Mouse (Mus musculus): ENCODE measurements around the gene Hoxd13. TPM values are rescaled to one million over a fixed set of nuclear protein-coding genes. Genes with fewer than 3 reads are reported as not detected.

Gene Hoxd13
- polyA plus RNA-seq, 1 experiment from 2014 or later, result 0.06 TPM

GRCm38 (mm10) chr2:74710929-74711543 is 42.9 kb downstream of the Hoxd13 start:
- no peak overlapping the region for H3K4me3 ChIP-seq
- H3K36me3 ChIP-seq (replicated peaks), result no peaks in the 10 kb centered on the region
- no peak for ATAC-seq (replicated peaks)
- no peak overlapping the region for H3K27ac ChIP-seq
- no peaks in the 10 kb centered on the region for H3K9me3 ChIP-seq
- peaks cover 6% of the 10 kb centered on the region for H3K4me1 ChIP-seq
- WGBS, result under 1% methylated on average over 16 of the region's 16 CpGs
- H3K9ac ChIP-seq, result no peak overlapping the region
- no peak overlapping the region for H3K4me2 ChIP-seq
- peaks cover 95% of the 10 kb centered on the region for H3K27me3 ChIP-seq (replicated peaks)

- Histone ChIP-seq H3K9ac (no peak within 1 kb of the TSS), H3K4me1 (peaks cover 6% of the 10 kb centered on the region), H3K27ac (no peak within 1 kb of the TSS), H3K4me3 (peak within 1 kb of the TSS; percentile 19), H3K9me3 (no peaks in the 10 kb centered on the region), H3K36me3 (replicated peaks) (no peaks in the 10 kb centered on the region), H3K27me3 (replicated peaks) (peaks cover 95% of the 10 kb centered on the region), H3K4me2 (peak within 1 kb of the TSS; percentile 35)
- ATAC-seq (replicated peaks), result no peak
- WGBS, result under 1% methylated on average over 65 of the region's 65 CpGs
Observed at GRCm38 (mm10) chr2:74711721-74712621, 43.9 kb downstream of the Hoxd13 start, which contains the start of the genes Hoxd3 and Hoxd4. TSS of gene Hoxd3 (plus strand) at chr2:74711927. TSS of gene Hoxd4 (plus strand) at chr2:74711929.

GRCm38 (mm10) chr2:74713239-74714150 is 45.4 kb downstream of the Hoxd13 start:
- no peak overlapping the region for H3K9ac ChIP-seq
- no peak overlapping the region for H3K27ac ChIP-seq
- no peak overlapping the region for H3K4me2 ChIP-seq
- H3K27me3 ChIP-seq (replicated peaks), result peaks cover 96% of the 10 kb centered on the region
- no peaks in the 10 kb centered on the region for H3K9me3 ChIP-seq
- ATAC-seq (replicated peaks), result no peak
- no peak overlapping the region for H3K4me3 ChIP-seq
- H3K4me1 ChIP-seq, result peaks cover 6% of the 10 kb centered on the region
- WGBS, result 4% methylated on average over 19 of the region's 19 CpGs
- H3K36me3 ChIP-seq (replicated peaks), result no peaks in the 10 kb centered on the region

- Histone ChIP-seq H3K9ac (no peak overlapping the region), H3K4me3 (no peak overlapping the region), H3K9me3 (no peaks in the 10 kb centered on the region), H3K4me2 (no peak overlapping the region), H3K27ac (no peak overlapping the region), H3K36me3 (replicated peaks) (no peaks in the 10 kb centered on the region), H3K27me3 (replicated peaks) (peaks cover 96% of the 10 kb centered on the region), H3K4me1 (peaks cover 6% of the 10 kb centered on the region)
- no peak for ATAC-seq (replicated peaks)
- WGBS, result 2% methylated on average over 18 of the region's 18 CpGs
Observed at GRCm38 (mm10) chr2:74714156-74714789, 46.2 kb downstream of the Hoxd13 start.

- ATAC-seq (replicated peaks), result no peak
- Histone ChIP-seq H3K9ac (no peak overlapping the region), H3K27me3 (replicated peaks) (peaks cover 96% of the 10 kb centered on the region), H3K27ac (no peak overlapping the region), H3K4me2 (no peak overlapping the region), H3K9me3 (no peaks in the 10 kb centered on the region), H3K4me1 (peaks cover 6% of the 10 kb centered on the region), H3K36me3 (replicated peaks) (no peaks in the 10 kb centered on the region), H3K4me3 (no peak overlapping the region)
- under 1% methylated on average over 14 of the region's 14 CpGs for WGBS
Observed at GRCm38 (mm10) chr2:74714881-74715280, 46.8 kb downstream of the Hoxd13 start.

- 2% methylated on average over 26 of the region's 26 CpGs for WGBS
- no peak overlapping the region for H3K9ac ChIP-seq
- H3K4me1 ChIP-seq, result peaks cover 6% of the 10 kb centered on the region
Observed at GRCm38 (mm10) chr2:74715504-74716241, 47.6 kb downstream of the Hoxd13 start.

GRCm38 (mm10) chr2:74720384-74720783 is 52.3 kb downstream of the Hoxd13 start:
- H3K9me3 ChIP-seq, result no peaks in the 10 kb centered on the region
- no peaks in the 10 kb centered on the region for H3K4me1 ChIP-seq
- H3K4me3 ChIP-seq, result no peak overlapping the region
- no peak for ATAC-seq (replicated peaks)
- H3K36me3 ChIP-seq (replicated peaks), result no peaks in the 10 kb centered on the region
- H3K4me2 ChIP-seq, result no peak overlapping the region
- no peak overlapping the region for H3K9ac ChIP-seq
- H3K27ac ChIP-seq, result no peak overlapping the region
- 6% methylated on average over 2 of the region's 2 CpGs for WGBS
- H3K27me3 ChIP-seq (replicated peaks), result peaks cover 99% of the 10 kb centered on the region

More at GRCm38 (mm10) chr2:74715504-74716241, 47.6 kb downstream of the Hoxd13 start:
- peak overlapping the region; percentile 39 for H3K4me2 ChIP-seq
- peaks cover 96% of the 10 kb centered on the region for H3K27me3 ChIP-seq (replicated peaks)
- H3K9me3 ChIP-seq, result no peaks in the 10 kb centered on the region
- no peak; the same call in 1 of the 2 replicates for ATAC-seq (replicated peaks)
- no peaks in the 10 kb centered on the region for H3K36me3 ChIP-seq (replicated peaks)
- no peak overlapping the region for H3K4me3 ChIP-seq
- H3K27ac ChIP-seq, result no peak overlapping the region

GRCm38 (mm10) chr2:74720955-74721491 is 52.9 kb downstream of the Hoxd13 start:
- H3K4me2 ChIP-seq, result no peak overlapping the region
- H3K9me3 ChIP-seq, result no peaks in the 10 kb centered on the region
- H3K4me1 ChIP-seq, result no peaks in the 10 kb centered on the region
- H3K4me3 ChIP-seq, result no peak overlapping the region
- 2% methylated on average over 5 of the region's 5 CpGs for WGBS
- no peaks in the 10 kb centered on the region for H3K36me3 ChIP-seq (replicated peaks)
- no peak overlapping the region for H3K9ac ChIP-seq
- ATAC-seq (replicated peaks), result no peak
- no peak overlapping the region for H3K27ac ChIP-seq
- H3K27me3 ChIP-seq (replicated peaks), result peaks cover 99% of the 10 kb centered on the region
